Mouse (Mus musculus) neural tube, embryonic 10.5 days (tissue): Measurements from ENCODE around the gene Pxk.
"Not testable (repeated sequence)": the region's sequence is repeated elsewhere in the genome, so short reads cannot be mapped to it uniquely, and the experiment has no call there.

Experiments used
- DNase-seq: peaks from one replicate; pipeline ENCODE4 v3.0.0-alpha.2; 2017; ENCODE audit warnings: low spot score; ENCODE audit errors: extremely low spot score

Pxk gene

GRCm38 (mm10) chr14:8145594-8146558, 47.9 kb downstream of the Pxk start:
- no peak for DNase-seq

GRCm38 (mm10) chr14:8146611-8147223, 48.7 kb downstream of the Pxk start:
- DNase-seq, result no peak

GRCm38 (mm10) chr14:8148842-8149241, 50.8 kb downstream of the Pxk start:
- no peak for DNase-seq

- DNase-seq, result no peak
These were observed 53.7 kb downstream of the Pxk start for GRCm38 (mm10) chr14:8151757-8152156.

- DNase-seq, result no peak
These were observed 56.1 kb downstream of the Pxk start for GRCm38 (mm10) chr14:8154072-8154471.

- DNase-seq, result no peak
These were observed 58.9 kb downstream of the Pxk start for GRCm38 (mm10) chr14:8156947-8157346.

GRCm38 (mm10) chr14:8158721-8159120, 60.7 kb downstream of the Pxk start:
- DNase-seq, result no peak

- DNase-seq, result no peak
These were observed 61.1 kb downstream of the Pxk start for GRCm38 (mm10) chr14:8159141-8159540.

GRCm38 (mm10) chr14:8161777-8162176, 63.8 kb downstream of the Pxk start:
- no peak for DNase-seq

- no peak for DNase-seq
These were observed 66.5 kb downstream of the Pxk start for GRCm38 (mm10) chr14:8164463-8164862.

- peak; percentile 95 for DNase-seq
These were observed 74.7 kb downstream of the Pxk start, which contains the start of gene Pdhb for GRCm38 (mm10) chr14:8172507-8173410. Pdhb (minus strand) TSS chr14:8173025.

GRCm38 (mm10) chr14:8173542-8174250, 75.7 kb downstream of the Pxk start:
- DNase-seq, result not testable (repeated sequence)

- DNase-seq, result no peak
These were observed 76.6 kb downstream of the Pxk start for GRCm38 (mm10) chr14:8174634-8175033.

GRCm38 (mm10) chr14:8176251-8176650, 78.2 kb downstream of the Pxk start:
- DNase-seq, result no peak

GRCm38 (mm10) chr14:8180371-8181035, 82.5 kb downstream of the Pxk start:
- no peak for DNase-seq

- no peak for DNase-seq
These were observed 85.3 kb downstream of the Pxk start for GRCm38 (mm10) chr14:8183330-8183729.

GRCm38 (mm10) chr14:8186278-8187045, 88.5 kb downstream of the Pxk start:
- no peak for DNase-seq

- no peak for DNase-seq
These were observed 92.5 kb downstream of the Pxk start for GRCm38 (mm10) chr14:8190556-8190955.

GRCm38 (mm10) chr14:8191331-8191965, 93.4 kb downstream of the Pxk start:
- DNase-seq, result no peak
